Mouse (Mus musculus): ENCODE results near the gene Tbca. TPM values are rescaled to one million over a fixed set of nuclear protein-coding genes. Genes with fewer than 3 reads are reported as not detected.

The Tbca gene
- 100 to 1,000 TPM; 105 to 118 (median 113) TPM for total RNA-seq (2022)

GRCm38 (mm10) chr13:94788771-94789649 is at the start of gene Tbca:
Gene Tbca, plus strand, starts transcription at chr13:94788910.
- peak; percentile 76 for DNase-seq (ENCODE audit: low spot score)

GRCm38 (mm10) chr13:94745176-94745575 is 43.5 kb upstream of the Tbca start:
- DNase-seq (ENCODE audit: low spot score), result no peak

DNA sequence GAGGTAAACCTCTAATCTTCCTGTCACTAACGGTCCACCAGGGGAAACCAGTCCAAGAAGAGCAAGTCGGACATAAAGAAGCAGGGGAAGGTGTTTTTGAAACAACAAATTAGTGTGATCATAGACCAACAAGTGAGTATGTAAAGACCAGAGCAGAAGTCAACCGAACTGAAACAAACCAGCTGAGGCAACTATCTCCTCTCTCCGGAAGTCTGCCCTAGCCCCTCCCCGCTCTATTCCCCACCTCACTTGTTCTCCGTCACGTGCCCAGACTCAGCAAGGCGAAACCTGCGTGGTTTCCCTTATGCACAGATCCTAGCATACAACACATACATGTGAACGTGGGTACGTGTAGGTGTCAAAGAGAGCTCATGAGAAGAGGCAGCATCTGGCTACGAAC is 22.9 kb upstream of the Tbca start:
- no peak for DNase-seq (ENCODE audit: low spot score)

DNA sequence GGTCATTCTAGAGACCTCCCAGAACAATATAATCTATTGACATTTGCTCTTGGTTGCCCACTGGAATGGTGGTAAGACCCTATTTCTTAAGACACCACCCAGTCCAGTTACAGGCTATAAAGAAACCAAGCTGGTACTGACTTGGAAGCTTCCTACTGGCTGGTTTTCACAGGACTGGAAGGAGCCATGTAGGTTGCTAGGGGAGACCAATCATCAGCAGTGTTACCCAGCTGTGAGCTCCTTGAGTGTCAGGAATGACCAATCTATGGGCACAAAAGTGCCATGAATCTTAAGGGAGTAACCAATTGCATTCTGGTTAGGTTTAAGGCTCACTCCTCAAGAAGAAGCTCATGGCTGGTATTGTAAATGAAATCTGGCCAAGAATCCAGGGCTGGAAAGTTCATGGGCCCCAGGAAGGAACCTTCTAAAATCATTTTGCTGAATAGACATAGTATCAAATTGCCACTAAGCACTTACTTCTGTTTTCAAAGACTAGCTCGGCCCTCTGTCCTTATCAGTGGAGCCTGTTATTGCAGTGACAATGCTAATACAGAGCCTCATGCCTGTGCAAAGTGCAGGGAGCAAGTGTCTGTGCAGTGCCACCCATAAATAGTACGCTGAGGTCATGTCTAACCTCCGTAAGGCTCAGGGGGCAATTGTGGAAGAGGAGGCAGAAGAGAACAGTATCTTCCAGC is 20.1 kb upstream of the Tbca start:
- no peak for DNase-seq (ENCODE audit: low spot score)

- no peak for DNase-seq (ENCODE audit: low spot score)
Measured at GRCm38 (mm10) chr13:94769155-94769470, 19.6 kb upstream of the Tbca start.

GRCm38 (mm10) chr13:94786866-94787265 is 1.8 kb upstream of the Tbca start:
- no peak for DNase-seq (ENCODE audit: low spot score)

DNA sequence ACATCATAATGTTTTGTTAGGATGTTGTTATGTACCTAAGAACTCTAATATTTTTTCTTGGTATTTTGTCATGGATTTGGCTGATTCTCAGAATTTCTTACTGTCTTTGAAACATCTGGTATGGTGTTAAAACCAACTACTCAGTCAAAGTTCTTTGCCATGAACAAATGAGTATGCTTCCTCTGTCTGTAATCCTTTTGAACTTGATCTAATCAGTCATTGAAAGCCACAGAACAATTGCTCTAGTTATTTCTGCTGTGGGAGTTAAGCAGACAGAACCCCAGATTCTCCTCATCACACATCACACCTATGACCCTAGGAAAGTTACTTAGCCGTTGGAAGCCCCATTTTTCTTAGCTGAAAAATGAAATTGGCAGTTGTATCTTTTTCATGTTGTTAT is 6.0 kb downstream of the Tbca start:
- no peak for DNase-seq (ENCODE audit: low spot score)

GRCm38 (mm10) chr13:94803480-94804057 is 14.9 kb downstream of the Tbca start:
- DNase-seq (ENCODE audit: low spot score), result no peak

DNA sequence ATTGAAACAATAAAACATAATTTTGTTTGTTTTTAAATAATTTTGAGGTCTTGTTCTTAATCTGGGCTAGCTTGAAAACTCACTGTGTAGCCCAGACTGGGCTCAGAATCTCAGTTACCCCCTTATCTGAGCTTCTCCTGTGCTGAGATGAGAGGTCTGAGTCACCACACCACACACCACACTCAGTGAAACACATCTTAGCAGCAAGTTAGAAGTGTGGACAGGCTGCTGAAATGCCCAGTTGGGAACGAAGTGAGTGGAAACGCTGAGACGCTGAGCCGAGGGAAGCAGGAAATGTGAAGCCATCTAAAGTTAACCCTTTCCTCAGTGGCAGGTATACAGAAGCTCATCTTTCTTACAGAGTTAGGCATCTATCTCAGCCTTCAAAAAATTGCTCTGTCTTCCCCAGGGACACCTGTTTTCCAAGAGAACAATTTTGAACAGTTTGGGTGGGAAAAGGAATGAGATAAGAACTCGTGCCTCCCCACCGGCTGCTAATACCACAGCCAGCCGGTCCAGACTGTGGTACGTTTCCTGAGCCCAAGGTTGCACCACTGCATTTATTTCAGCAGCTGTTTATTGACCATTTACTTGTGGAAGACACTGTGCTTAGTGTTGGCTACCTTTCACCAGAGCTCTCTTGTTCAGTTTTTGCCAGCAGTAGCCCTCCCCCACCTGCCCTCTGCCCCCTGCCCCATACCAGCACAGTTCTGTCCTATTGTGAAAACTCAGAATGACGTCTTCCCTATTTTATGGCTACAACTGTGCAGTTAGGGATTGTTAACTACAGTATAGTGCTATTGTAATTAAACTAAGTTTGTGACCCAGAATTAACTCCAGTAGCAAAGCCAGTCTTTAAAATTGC is 17.8 kb downstream of the Tbca start:
- no peak for DNase-seq (ENCODE audit: low spot score)

- DNase-seq (ENCODE audit: low spot score), result no peak
Measured at GRCm38 (mm10) chr13:94808596-94808995, 19.9 kb downstream of the Tbca start.

DNA sequence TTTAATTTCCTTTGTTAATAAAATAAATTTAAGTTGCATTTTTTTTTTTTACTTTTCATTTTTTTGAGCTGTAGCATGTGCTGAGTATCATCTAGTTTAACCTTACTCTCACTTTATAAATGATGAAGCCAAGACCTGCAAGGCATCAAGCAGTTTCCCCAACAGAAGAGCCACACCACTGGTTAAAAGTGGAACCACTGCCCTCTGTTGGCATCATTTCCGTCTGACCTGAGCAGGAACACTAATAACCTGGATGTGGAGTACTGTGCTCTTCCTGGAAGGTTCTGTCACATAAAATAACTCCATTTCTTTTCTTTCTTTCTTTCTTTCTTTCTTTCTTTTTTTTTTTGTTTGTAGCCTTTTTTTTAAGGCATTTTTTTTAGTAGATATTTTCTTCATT is 21.0 kb downstream of the Tbca start:
- DNase-seq (ENCODE audit: low spot score), result no peak

- DNase-seq (ENCODE audit: low spot score), result no peak
Measured at GRCm38 (mm10) chr13:94811451-94811850, 22.7 kb downstream of the Tbca start.

- no peak for DNase-seq (ENCODE audit: low spot score)
Measured at GRCm38 (mm10) chr13:94813770-94814169, 25.1 kb downstream of the Tbca start.

GRCm38 (mm10) chr13:94820516-94820915 is 31.8 kb downstream of the Tbca start:
- no peak for DNase-seq (ENCODE audit: low spot score)

DNA sequence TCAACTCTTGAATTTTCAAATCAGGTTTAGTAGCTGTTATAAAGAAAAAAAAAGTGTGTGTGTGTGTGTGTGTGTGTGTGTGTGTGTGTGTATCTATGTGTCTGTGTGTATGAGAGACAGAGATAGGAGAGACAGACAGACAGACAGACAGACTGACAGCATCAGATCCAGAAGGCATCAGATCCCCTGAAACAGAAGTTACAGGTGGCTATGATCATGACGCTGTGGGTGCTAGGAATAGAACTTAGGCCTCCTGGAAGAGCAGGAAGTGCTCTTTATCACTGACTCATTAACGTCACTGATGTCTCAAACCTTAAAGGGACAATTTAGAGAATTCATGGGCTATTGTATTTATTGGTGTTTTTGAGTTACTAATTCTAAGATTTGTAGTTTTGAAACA is 32.2 kb downstream of the Tbca start:
- DNase-seq (ENCODE audit: low spot score), result no peak

- no peak for DNase-seq (ENCODE audit: low spot score)
Measured at GRCm38 (mm10) chr13:94826389-94826788, 37.7 kb downstream of the Tbca start.

GRCm38 (mm10) chr13:94826986-94827385 is 38.3 kb downstream of the Tbca start:
- no peak for DNase-seq (ENCODE audit: low spot score)

DNA sequence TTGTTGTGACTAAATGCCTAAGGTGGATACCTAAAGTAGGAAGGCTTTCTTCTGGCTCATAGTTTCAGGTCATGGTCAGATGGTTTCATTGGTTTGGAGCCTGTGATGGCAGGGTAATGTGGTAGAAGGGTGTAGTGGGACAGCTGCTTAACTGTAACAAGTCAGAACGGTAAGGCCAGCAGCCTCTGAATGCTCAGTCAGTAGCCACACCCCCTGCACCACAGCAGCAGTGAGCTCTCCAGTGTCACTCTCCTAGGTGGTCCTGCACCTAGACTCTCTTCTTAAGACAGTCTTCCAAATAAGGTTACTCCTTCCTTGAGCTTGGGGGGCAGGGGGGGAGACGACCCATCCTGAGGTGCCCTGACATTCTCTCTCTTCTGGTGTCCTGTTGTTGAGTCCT is 39.1 kb downstream of the Tbca start:
- no peak for DNase-seq (ENCODE audit: low spot score)

- DNase-seq (ENCODE audit: low spot score), result no peak
Measured at GRCm38 (mm10) chr13:94838047-94838720, 49.5 kb downstream of the Tbca start.

DNA sequence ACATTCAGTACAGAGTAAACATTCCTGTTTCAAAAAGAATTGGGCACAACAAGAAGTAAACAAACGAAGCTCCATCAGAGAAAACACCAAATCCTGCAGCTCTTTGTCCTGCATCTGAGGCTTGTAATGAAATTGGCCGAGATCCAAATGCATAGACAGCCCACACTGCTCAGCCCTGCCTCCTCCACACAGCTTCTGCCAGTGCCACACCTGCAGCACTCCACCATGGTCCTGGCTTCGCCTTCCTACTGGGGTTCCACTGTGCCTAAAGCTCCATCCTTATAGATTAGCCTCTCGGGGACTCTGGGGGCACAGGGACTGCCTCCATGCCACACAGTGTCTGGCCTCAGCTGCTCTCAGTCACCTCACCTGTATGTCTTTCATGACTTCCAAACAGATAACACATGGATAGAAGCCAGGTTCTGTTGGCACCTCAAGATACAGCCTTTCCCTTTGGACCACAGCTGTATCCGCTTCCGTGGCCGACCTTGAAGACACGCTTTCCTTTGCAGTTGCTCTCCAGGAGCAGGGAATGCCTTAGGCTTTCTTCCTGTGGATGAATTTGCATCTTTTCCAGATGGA is 50.1 kb downstream of the Tbca start:
- DNase-seq (ENCODE audit: low spot score), result no peak

GRCm38 (mm10) chr13:94843236-94843635 is 54.5 kb downstream of the Tbca start:
- DNase-seq (ENCODE audit: low spot score), result no peak

Data from heart, adult 8-10 months (tissue).